Mouse (Mus musculus): ENCODE results near the gene Rbm17. TPM values are rescaled to one million over a fixed set of nuclear protein-coding genes. Genes with fewer than 3 reads are reported as not detected.

The Rbm17 gene
- total and polyA plus RNA-seq, 2 experiments = 19.5 to 73.6 TPM

GRCm38 (mm10) chr2:11644057-11644456 is 40.1 kb upstream of the Rbm17 start:
- H3K4me3 ChIP-seq (ENCODE audit: insufficient read depth, low read depth, low read length) = no peak overlapping the region
- 87% methylated on average over 1 of the region's 1 CpGs for whole genome bisulfite sequencing
- TF ChIP-seq CTCF (IDR thresholded peaks at IDR 0.05; ENCODE audit: low read depth, low read length) (no peak), POLR2A (IDR thresholded peaks at IDR 0.05; ENCODE audit: extremely low read depth, insufficient read depth, low read length) (no peak)
- no peak for DNase-seq (ENCODE audit: extremely low read depth, low read depth, low spot score)
- H3K27ac ChIP-seq (replicated peaks; ENCODE audit: insufficient read depth, low read depth, low read length) = no peak overlapping the region
- no peaks in the 10 kb centered on the region for H3K79me2 ChIP-seq (ENCODE audit: control insufficient read depth, insufficient read depth, low read length)
- H3K4me1 ChIP-seq (ENCODE audit: control insufficient read depth, insufficient read depth, low read length) = no peaks in the 10 kb centered on the region
- no peak overlapping the region for H3K9ac ChIP-seq (ENCODE audit: low read depth, low read length)
- H3K27me3 ChIP-seq (ENCODE audit: control insufficient read depth, insufficient read depth, low read length) = no peaks in the 10 kb centered on the region
- H3K36me3 ChIP-seq (ENCODE audit: control insufficient read depth, insufficient read depth, low read length) = no peaks in the 10 kb centered on the region

- no peaks in the 10 kb centered on the region for H3K79me2 ChIP-seq (ENCODE audit: control insufficient read depth, insufficient read depth, low read length)
- H3K36me3 ChIP-seq (ENCODE audit: control insufficient read depth, insufficient read depth, low read length) = no peaks in the 10 kb centered on the region
- no peak within 1 kb of the TSS for H3K9ac ChIP-seq (ENCODE audit: low read depth, low read length)
- DNase-seq (ENCODE audit: extremely low read depth, low read depth, low spot score) = no peak
- no peak within 1 kb of the TSS for H3K4me3 ChIP-seq (ENCODE audit: insufficient read depth, low read depth, low read length)
- TF ChIP-seq CTCF (IDR thresholded peaks at IDR 0.05; ENCODE audit: low read depth, low read length) (no peak), POLR2A (IDR thresholded peaks at IDR 0.05; ENCODE audit: extremely low read depth, insufficient read depth, low read length) (no peak)
- no peaks in the 10 kb centered on the region for H3K4me1 ChIP-seq (ENCODE audit: control insufficient read depth, insufficient read depth, low read length)
- H3K27me3 ChIP-seq (ENCODE audit: control insufficient read depth, insufficient read depth, low read length) = no peaks in the 10 kb centered on the region
- no peak within 1 kb of the TSS for H3K27ac ChIP-seq (replicated peaks; ENCODE audit: insufficient read depth, low read depth, low read length)
- 85% methylated on average over 3 of the region's 3 CpGs for WGBS
Observed at GRCm38 (mm10) chr2:11642451-11642941, 38.5 kb upstream of the Rbm17 start, which contains the start of gene Il2ra. Il2ra (plus strand) TSS chr2:11642807.

GRCm38 (mm10) chr2:11637115-11637514 is 33.2 kb upstream of the Rbm17 start:
- 66% methylated on average over 1 of the region's 1 CpGs for WGBS
- Histone ChIP-seq H3K79me2 (ENCODE audit: control insufficient read depth, insufficient read depth, low read length) (no peaks in the 10 kb centered on the region), H3K27ac (replicated peaks; ENCODE audit: insufficient read depth, low read depth, low read length) (no peak overlapping the region), H3K9ac (ENCODE audit: low read depth, low read length) (no peak overlapping the region), H3K4me3 (ENCODE audit: insufficient read depth, low read depth, low read length) (no peak overlapping the region), H3K27me3 (ENCODE audit: control insufficient read depth, insufficient read depth, low read length) (no peaks in the 10 kb centered on the region), H3K36me3 (ENCODE audit: control insufficient read depth, insufficient read depth, low read length) (no peaks in the 10 kb centered on the region), H3K4me1 (ENCODE audit: control insufficient read depth, insufficient read depth, low read length) (no peaks in the 10 kb centered on the region)
- DNase-seq (ENCODE audit: extremely low read depth, low read depth, low spot score) = peak; percentile 8
- TF ChIP-seq CTCF (IDR thresholded peaks at IDR 0.05; ENCODE audit: low read depth, low read length) = no peak
- TF ChIP-seq POLR2A (IDR thresholded peaks at IDR 0.05; ENCODE audit: extremely low read depth, insufficient read depth, low read length) = no peak

- no peak for TF ChIP-seq POLR2A (IDR thresholded peaks at IDR 0.05; ENCODE audit: extremely low read depth, insufficient read depth, low read length)
- no peak for TF ChIP-seq CTCF (IDR thresholded peaks at IDR 0.05; ENCODE audit: low read depth, low read length)
- Histone ChIP-seq H3K27ac (replicated peaks; ENCODE audit: insufficient read depth, low read depth, low read length) (no peak overlapping the region), H3K27me3 (ENCODE audit: control insufficient read depth, insufficient read depth, low read length) (no peaks in the 10 kb centered on the region), H3K79me2 (ENCODE audit: control insufficient read depth, insufficient read depth, low read length) (no peaks in the 10 kb centered on the region), H3K4me1 (ENCODE audit: control insufficient read depth, insufficient read depth, low read length) (no peaks in the 10 kb centered on the region), H3K36me3 (ENCODE audit: control insufficient read depth, insufficient read depth, low read length) (no peaks in the 10 kb centered on the region), H3K4me3 (ENCODE audit: insufficient read depth, low read depth, low read length) (no peak overlapping the region), H3K9ac (ENCODE audit: low read depth, low read length) (no peak overlapping the region)
- WGBS = 69% methylated on average over 3 of the region's 3 CpGs
- DNase-seq (ENCODE audit: extremely low read depth, low read depth, low spot score) = no peak
Observed at GRCm38 (mm10) chr2:11636138-11636480, 32.2 kb upstream of the Rbm17 start.

- no peaks in the 10 kb centered on the region for H3K27me3 ChIP-seq (ENCODE audit: control insufficient read depth, insufficient read depth, low read length)
- H3K9ac ChIP-seq (ENCODE audit: low read depth, low read length) = no peak overlapping the region
- no peaks in the 10 kb centered on the region for H3K79me2 ChIP-seq (ENCODE audit: control insufficient read depth, insufficient read depth, low read length)
- TF ChIP-seq CTCF (IDR thresholded peaks at IDR 0.05; ENCODE audit: low read depth, low read length) (no peak), POLR2A (IDR thresholded peaks at IDR 0.05; ENCODE audit: extremely low read depth, insufficient read depth, low read length) (no peak)
- 93% methylated on average over 5 of the region's 5 CpGs for whole genome bisulfite sequencing
- no peaks in the 10 kb centered on the region for H3K4me1 ChIP-seq (ENCODE audit: control insufficient read depth, insufficient read depth, low read length)
- no peaks in the 10 kb centered on the region for H3K36me3 ChIP-seq (ENCODE audit: control insufficient read depth, insufficient read depth, low read length)
- H3K27ac ChIP-seq (replicated peaks; ENCODE audit: insufficient read depth, low read depth, low read length) = no peak overlapping the region
- DNase-seq (ENCODE audit: extremely low read depth, low read depth, low spot score) = no peak
- H3K4me3 ChIP-seq (ENCODE audit: insufficient read depth, low read depth, low read length) = no peak overlapping the region
Observed at GRCm38 (mm10) chr2:11635471-11636137, 31.7 kb upstream of the Rbm17 start.

GRCm38 (mm10) chr2:11635035-11635434 is 31.1 kb upstream of the Rbm17 start:
- Histone ChIP-seq H3K4me3 (ENCODE audit: insufficient read depth, low read depth, low read length) (no peak overlapping the region), H3K4me1 (ENCODE audit: control insufficient read depth, insufficient read depth, low read length) (no peaks in the 10 kb centered on the region), H3K27ac (replicated peaks; ENCODE audit: insufficient read depth, low read depth, low read length) (no peak overlapping the region), H3K36me3 (ENCODE audit: control insufficient read depth, insufficient read depth, low read length) (no peaks in the 10 kb centered on the region), H3K27me3 (ENCODE audit: control insufficient read depth, insufficient read depth, low read length) (no peaks in the 10 kb centered on the region; the same call in 1 of the 2 replicates), H3K79me2 (ENCODE audit: control insufficient read depth, insufficient read depth, low read length) (no peaks in the 10 kb centered on the region), H3K9ac (ENCODE audit: low read depth, low read length) (no peak overlapping the region)
- 85% methylated on average over 6 of the region's 6 CpGs for WGBS
- no peak for DNase-seq (ENCODE audit: extremely low read depth, low read depth, low spot score)
- TF ChIP-seq POLR2A (IDR thresholded peaks at IDR 0.05; ENCODE audit: extremely low read depth, insufficient read depth, low read length) (no peak), CTCF (IDR thresholded peaks at IDR 0.05; ENCODE audit: low read depth, low read length) (no peak)
